20 mouse cellular contexts compared by ENCODE assay signal in genomic region chr10:68009301-68009700, GRCm38 (mm10). TPM values are rescaled to one million over a fixed set of nuclear protein-coding genes. Genes with fewer than 3 reads are reported as not detected.
A peak's percentile ranks its signal among the peaks of the same experiment; 100 is the strongest.
DNase-seq lines count a peak whose midpoint lies in the region; ATAC-seq and TF ChIP-seq lines count a peak whose summit lies in the region.
"Had no signal": no experiment of that assay in that cellular context is flagged by ENCODE, and none has a peak within 500 bp of the region (broad histone marks: within the 10 kb centered on the region; RNA-seq: fewer than 3 reads in every experiment).

No protein-coding gene starts in this region.

- H3K4me3 ChIP-seq in heart, embryonic 15.5 days, result no peak overlapping the region
- H3K4me3 ChIP-seq in testis, adult 2 months (ENCODE audit: control insufficient read depth, low read depth, low read length), result peak overlapping the region; percentile 11; the same call in 1 of the 2 replicates
- H3K4me3 ChIP-seq: embryonic facial prominence, embryonic 13.5 days; forebrain, embryonic 13.5 days; kidney, embryonic 15.5 days; limb, embryonic 13.5 days; midbrain, embryonic 15.5 days had no signal

- H3K27me3 ChIP-seq in heart, embryonic 15.5 days, result no peaks in the 10 kb centered on the region
- no peaks in the 10 kb centered on the region for H3K27me3 ChIP-seq in testis, adult 2 months (ENCODE audit: control insufficient read depth, insufficient read depth, low read length)
- H3K27me3 ChIP-seq: embryonic facial prominence, embryonic 13.5 days; forebrain, embryonic 13.5 days; kidney, embryonic 15.5 days; limb, embryonic 13.5 days; midbrain, embryonic 15.5 days had no signal

- H3K4me2 ChIP-seq in heart, embryonic 15.5 days, result no peak overlapping the region
- H3K4me2 ChIP-seq: embryonic facial prominence, embryonic 13.5 days; forebrain, embryonic 13.5 days; kidney, embryonic 15.5 days; limb, embryonic 13.5 days; midbrain, embryonic 15.5 days had no signal

- TF ChIP-seq CTCF in testis, adult 2 months (IDR thresholded peaks at IDR 0.05; ENCODE audit: control insufficient read depth, insufficient read depth, insufficient replicate concordance, low read depth, low read length), result no peak

- 85% methylated on average over 9 of the region's 9 CpGs for WGBS in heart, embryonic 15.5 days

- peaks cover 8% of the 10 kb centered on the region; the same call in 1 of the 2 replicates for H3K36me3 ChIP-seq in heart, embryonic 15.5 days
- H3K36me3 ChIP-seq in testis, adult 2 months (ENCODE audit: control insufficient read depth, insufficient read depth, low read length), result no peaks in the 10 kb centered on the region
- H3K36me3 ChIP-seq: midbrain, embryonic 15.5 days had no signal

- no peak for ATAC-seq in heart, embryonic 15.5 days (replicated peaks; ENCODE audit: insufficient number of reproducible peaks, insufficient read depth, low FRiP score, low read depth)
- ATAC-seq: activated CD4-positive, CD25-positive, alpha-beta regulatory T cell, adult 4 months; forebrain, embryonic 13.5 days; midbrain, embryonic 15.5 days had no signal

- peak overlapping the region; percentile 58; the same call in 1 of the 2 replicates for H3K27ac ChIP-seq in heart, embryonic 15.5 days
- H3K27ac ChIP-seq in testis, adult 2 months (ENCODE audit: control insufficient read depth, insufficient read depth, low read depth, low read length), result no peak overlapping the region
- H3K27ac ChIP-seq: embryonic facial prominence, embryonic 13.5 days; forebrain, embryonic 13.5 days; kidney, embryonic 15.5 days; limb, embryonic 13.5 days; midbrain, embryonic 15.5 days had no signal

- TF ChIP-seq POLR2A in testis, adult 2 months (IDR thresholded peaks at IDR 0.05; ENCODE audit: control insufficient read depth, low read depth, low read length), result no peak

- no peaks in the 10 kb centered on the region for H3K9me3 ChIP-seq in heart, embryonic 15.5 days (replicated peaks)
- H3K9me3 ChIP-seq: forebrain, embryonic 13.5 days; kidney, embryonic 15.5 days; limb, embryonic 13.5 days; midbrain, embryonic 15.5 days had no signal

- no peak for DNase-seq in heart, adult 9 months (ENCODE audit: low spot score in 2 of 2)
- no peak for DNase-seq in testis, postnatal 10 days (ENCODE audit: low spot score)
- peak; percentile 89 for DNase-seq in ZHBTc4 (ENCODE audit: low read depth, low spot score)
- DNase-seq in kidney, postnatal 14 days, result no peak
- DNase-seq in right cerebral cortex, postnatal 10 days (ENCODE audit: low spot score in 2 of 2), result no peak
- DNase-seq: adrenal gland, postnatal 10 days; cerebellum, adult 2 months; cerebellum, postnatal 25 days; embryo, embryonic 11 days; kidney, adult 11 months; lung, postnatal 4 days; right cerebral cortex, postnatal 4 days had no signal

- peaks cover 24% of the 10 kb centered on the region for H3K4me1 ChIP-seq in heart, embryonic 15.5 days (replicated peaks)
- H3K4me1 ChIP-seq in testis, adult 2 months (ENCODE audit: control insufficient read depth, insufficient read depth, low read length), result no peaks in the 10 kb centered on the region; the same call in 1 of the 2 replicates
- H3K4me1 ChIP-seq: forebrain, embryonic 13.5 days; kidney, embryonic 15.5 days; midbrain, embryonic 15.5 days had no signal

- H3K9ac ChIP-seq in heart, embryonic 15.5 days, result no peak overlapping the region
- H3K9ac ChIP-seq: embryonic facial prominence, embryonic 13.5 days; forebrain, embryonic 13.5 days; kidney, embryonic 15.5 days; limb, embryonic 13.5 days; midbrain, embryonic 15.5 days had no signal

RNA-seq across cellular contexts. Expression of gene Rtkn2, which starts 29.9 kb away (rescaled TPM):
- polyA plus RNA-seq in heart, embryonic 15.5 days (2015; fragmentation: Nextera tagmentation; extraction: Ambion mirVana), result 6.3 and 7.3 TPM in 2 replicates
- 0.14 and 0.19 TPM in 2 replicates for polyA plus RNA-seq in testis, adult 2 months (2012; rRNA removed)
